Mouse (Mus musculus) layer of hippocampus, postnatal 14 days (tissue): ENCODE measurements at regions not wholly inside any gene's neighbourhood (a gene's known extent, or its start where the extent isn't known, plus 50 kb on each side); places are given as distances from the start of the nearest gene placed in this dataset.

Source experiments
- DNase-seq, 2 experiments: peaks; one replicate each; pipeline ENCODE4 v3.0.0; 2021 to 2022; ENCODE audit warnings: low spot score in 2 of 2, mixed read lengths in 1 of 2

- no peak for DNase-seq
Observed at GRCm38 (mm10) chr14:46639116-46639826, 121.1 kb upstream of the Cdkn3 start.

- DNase-seq: no peak
Observed at GRCm38 (mm10) chr14:46638516-46638915, 121.8 kb upstream of the Cdkn3 start.

GRCm38 (mm10) chr14:46637240-46637639 is 123.1 kb upstream of the Cdkn3 start:
- no peak for DNase-seq

DNA sequence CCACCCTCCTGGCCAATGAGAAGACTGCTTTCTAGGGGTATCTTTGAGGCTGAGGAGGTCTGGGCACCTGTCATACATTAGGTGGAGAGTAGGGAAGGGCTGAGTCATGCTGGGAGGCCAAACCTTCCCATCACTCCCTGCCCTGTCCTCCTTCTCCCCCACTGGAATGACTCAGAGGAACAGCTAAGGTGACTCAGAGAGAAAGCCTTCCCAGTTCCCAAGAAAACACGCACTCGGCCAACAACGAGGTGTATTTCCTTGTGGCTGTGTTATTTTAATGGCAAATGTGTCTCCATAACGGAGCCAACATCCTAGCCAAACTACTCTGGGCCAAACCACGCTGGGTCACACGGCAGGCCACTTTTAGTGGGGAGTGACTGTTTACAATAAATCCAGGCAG is 124.0 kb upstream of the Cdkn3 start:
- DNase-seq: no peak

- no peak for DNase-seq
Observed at GRCm38 (mm10) chr14:46635322-46635721, 125.0 kb upstream of the Cdkn3 start.

DNA sequence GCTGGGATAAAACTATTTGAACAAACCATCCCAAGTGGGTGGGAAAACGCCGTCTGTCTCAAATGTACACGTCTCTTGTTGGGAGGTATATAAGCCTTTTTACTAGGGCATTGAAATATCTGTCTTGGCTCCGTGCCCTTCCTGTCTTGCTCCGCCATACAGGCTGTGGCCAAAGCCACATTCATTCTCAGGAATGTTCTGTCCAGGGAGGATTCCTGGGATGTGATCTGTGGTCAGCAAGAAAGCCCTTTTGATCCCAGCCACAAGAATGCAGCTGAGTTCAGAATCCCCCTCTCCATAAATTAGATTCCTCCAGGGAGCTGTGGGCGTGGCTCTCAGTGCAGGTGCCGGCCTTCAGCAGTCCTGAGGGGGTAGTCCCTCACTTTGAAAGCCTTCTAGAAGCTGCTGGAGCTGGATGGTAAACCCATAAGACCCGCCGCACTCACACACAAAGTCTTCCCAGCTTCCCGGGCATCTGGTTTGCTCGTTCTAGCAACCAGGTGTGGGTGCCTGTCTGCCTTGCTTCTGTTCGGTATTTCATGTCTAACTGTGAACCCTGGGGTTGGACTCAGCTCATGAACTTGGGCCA is 125.6 kb upstream of the Cdkn3 start:
- DNase-seq: no peak

DNA sequence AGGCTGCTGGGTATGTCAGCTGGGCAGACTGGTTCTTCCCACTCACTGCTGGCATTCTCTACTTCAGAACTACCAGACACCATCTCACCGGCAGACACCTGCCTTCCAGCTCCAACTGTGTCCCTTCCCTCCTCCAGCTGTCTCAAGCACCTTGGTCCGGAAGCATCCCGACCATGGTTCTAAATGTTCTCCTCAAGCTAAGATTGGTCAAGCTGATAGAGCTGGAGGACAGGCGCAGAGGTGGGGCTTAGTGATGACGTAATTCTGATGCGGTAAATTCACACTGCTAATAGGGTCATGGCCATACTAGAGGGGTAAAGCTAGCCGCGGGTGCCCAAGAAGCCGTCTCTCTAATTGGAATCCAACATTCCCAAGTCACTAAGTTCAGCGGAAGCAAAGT is 126.1 kb upstream of the Cdkn3 start:
- no peak for DNase-seq

GRCm38 (mm10) chr14:46627690-46628089 is 132.7 kb upstream of the Cdkn3 start:
- DNase-seq: no peak

DNA sequence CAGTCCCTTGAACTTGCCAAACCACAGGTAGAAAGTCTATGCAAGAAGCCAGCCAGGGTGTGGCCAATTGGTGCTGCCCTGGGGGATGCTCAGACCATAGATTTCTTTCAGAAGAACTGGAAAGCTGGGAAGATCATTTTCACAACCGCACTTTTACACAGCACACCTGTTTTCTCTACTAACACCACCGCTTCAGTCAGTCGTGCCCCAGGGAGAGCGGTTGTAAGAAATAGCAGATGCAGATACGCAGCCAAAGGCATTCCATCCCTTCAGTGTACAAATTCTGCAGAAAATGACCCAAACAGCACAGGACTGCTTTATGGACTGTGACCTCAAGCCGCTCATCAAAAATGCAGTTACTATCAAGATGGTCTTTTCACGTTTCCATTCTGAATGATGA is 134.6 kb upstream of the Cdkn3 start:
- no peak for DNase-seq

DNA sequence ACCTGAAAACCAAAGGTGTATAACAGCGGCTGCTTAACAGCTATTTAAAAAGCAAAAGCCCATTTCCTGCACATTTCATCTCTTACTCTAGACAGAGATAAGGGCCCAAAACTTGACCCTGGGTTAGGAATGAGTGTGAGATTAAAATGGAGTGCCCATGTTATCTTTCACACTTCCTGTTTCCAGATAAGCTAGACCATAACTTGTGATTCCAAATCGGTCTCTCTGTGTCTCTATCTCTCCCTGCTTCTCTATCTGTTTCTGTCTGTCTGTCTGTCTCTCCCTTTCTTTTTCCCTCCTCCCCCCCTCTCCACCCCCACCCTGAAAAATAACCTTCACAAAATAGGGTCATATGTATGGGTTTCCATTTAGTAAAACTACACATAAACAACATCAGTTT is 136.7 kb upstream of the Cdkn3 start:
- no peak for DNase-seq

GRCm38 (mm10) chr14:46616030-46616429 is 144.3 kb upstream of the Cdkn3 start:
- no peak for DNase-seq

DNA sequence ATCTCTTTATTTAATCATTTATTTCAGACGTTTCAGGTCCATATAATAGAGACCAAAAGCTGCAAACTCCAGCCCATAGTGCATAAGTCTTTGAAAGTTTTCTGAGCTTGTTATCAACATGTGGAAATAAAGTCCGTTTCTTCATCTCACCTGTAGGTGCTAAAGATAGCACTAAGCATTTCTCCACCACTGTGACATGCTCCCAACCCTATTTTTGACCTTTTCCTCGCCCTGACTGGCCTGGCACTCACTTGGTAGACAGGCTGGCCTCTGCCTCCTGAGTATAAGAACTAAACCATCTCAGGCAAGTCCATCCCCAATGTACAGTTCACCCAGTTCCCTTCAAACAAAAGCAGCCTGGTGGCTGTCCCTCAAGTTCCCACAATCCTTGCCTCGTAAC is 145.4 kb upstream of the Cdkn3 start:
- DNase-seq: no peak

- DNase-seq: no peak
Observed at GRCm38 (mm10) chr14:46613748-46614147, 146.6 kb upstream of the Cdkn3 start.

GRCm38 (mm10) chr14:46613211-46613610 is 147.1 kb upstream of the Cdkn3 start:
- no peak for DNase-seq

GRCm38 (mm10) chr14:46612584-46612983 is 147.8 kb upstream of the Cdkn3 start:
- DNase-seq: no peak

DNA sequence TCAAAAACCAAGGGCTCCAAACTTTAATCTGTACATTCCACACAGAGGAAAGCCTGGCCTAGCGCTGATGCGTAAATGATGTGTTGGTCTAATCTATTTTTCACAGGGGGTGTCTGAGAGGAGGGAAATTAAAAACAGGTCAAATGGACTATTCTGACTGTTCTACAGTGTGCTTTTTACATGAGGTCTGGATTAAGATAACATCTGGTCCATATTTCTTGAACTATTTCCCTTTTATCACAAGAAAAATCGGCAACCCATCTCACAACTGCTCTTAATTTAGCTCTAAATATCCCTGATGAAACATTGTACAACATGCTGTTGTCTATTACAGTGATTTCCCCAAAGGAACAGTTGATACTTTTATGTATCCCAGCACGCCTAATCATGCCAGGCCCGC is 149.4 kb upstream of the Cdkn3 start:
- no peak for DNase-seq

GRCm38 (mm10) chr14:46610226-46610855 is 150.0 kb upstream of the Cdkn3 start:
- DNase-seq: no peak

DNA sequence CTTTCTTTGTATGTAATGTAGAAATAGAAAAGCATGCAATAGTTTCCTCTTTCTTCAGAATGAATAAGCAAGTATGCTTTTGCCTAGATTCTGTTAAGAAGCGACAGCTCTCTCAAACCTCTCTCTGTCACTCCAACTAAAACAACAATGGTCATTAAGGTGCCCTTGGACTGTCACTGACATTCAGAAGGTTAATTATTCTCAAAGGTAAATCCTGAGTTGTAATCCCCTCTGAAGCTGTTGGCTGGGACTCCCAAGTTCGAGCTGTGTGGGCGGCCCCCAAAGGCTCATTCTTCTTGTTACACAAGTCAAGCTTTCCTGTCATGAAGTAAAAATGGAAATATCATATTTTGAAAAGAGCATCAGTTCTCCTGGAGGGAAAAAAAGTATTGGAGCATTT is 153.6 kb upstream of the Cdkn3 start:
- DNase-seq: no peak

- DNase-seq: no peak
Observed at GRCm38 (mm10) chr14:46606037-46606436, 154.3 kb upstream of the Cdkn3 start.

DNA sequence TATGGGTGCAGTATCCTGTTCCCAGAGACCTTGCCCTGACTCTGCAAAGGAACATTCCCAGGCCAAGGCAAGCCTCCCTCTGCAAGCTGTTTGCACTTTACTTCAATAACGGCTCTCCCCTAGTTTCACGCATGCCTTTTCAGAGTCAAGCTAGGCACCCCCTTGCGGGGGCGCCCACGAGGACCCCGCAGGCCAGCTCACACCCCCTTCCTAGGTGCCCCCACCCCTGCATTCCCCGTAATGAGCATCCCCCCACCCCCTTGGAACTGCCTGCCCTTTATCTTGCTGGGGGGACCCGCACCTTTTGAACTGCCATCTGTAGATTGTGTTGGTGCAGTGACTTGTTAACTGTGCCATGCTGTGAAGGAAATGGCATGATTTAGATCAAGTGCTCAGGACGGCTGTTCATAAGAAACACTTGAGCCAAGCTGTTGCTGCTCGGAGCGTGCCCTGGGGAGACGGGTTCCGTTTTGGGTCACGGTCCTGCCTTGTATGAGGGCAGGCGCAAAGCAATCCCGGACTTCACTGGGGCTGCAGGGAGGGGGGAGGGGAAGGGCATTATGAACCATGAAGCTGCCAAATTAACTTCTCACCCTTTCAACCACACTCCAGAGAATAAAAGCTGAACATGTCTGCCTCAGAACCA is 155.3 kb upstream of the Cdkn3 start:
- DNase-seq: peak in 1 of 2 experiments; percentile 12

- no peak for DNase-seq
Observed at GRCm38 (mm10) chr14:46604156-46604885, 156.0 kb upstream of the Cdkn3 start.
